Mouse (Mus musculus): Measurements from ENCODE around the gene Lhfp.

DNA sequence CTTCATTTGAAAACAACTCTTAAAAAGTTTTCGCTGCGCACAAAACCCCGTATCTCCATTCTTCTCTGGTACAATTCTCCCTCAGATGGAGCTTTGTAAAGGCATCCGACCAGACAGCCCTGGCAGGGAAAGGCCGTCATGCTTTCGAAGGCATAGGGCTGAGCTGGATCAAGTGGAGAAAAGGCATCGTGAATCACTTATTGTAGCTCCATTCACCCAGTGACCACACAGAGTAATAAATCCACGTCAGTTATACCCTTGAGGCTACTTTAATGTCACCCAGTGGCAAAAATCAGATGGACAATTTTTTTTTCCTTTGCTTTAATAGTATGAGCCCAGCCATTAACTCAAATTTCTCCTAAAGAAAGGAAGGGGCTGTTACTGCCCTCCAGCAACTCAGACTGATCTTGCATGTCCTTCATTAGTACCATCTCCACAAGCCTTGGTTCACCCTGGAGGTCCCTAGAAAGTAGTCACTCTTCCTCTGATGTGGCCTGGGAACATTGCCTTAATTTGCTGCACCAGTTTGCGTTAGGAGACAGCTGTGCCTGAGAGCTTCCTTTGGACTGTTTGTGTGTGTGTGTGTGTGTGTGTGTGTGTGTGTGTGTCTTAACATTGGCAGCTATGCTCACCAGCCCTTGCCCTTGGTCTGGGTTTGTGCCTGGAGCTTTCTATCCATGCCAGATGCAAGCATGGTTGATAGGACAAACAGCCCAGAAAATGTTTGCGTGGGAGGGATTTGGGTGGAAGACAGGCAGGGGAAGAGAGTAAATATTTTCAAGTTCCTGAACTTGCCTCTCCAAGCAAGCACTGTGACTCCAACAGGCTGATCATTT is 169.6 kb downstream of the Lhfp start:
- no peak for TF ChIP-seq CTCF (IDR thresholded peaks at IDR 0.05; ENCODE audit: control insufficient read depth, insufficient read depth, insufficient read length)
- no peak for TF ChIP-seq MAX (IDR thresholded peaks at IDR 0.05)

All from C2C12 (cell line).